Mouse (Mus musculus) spleen, adult 2 months (tissue): ENCODE results near the gene Hspa8.

Experiments used
- CTCF ChIP-seq: fragments of 200-500 bp; IDR thresholded peaks from 2 replicates; pipeline ENCODE4 v1.5.1; 2011; ENCODE audit warnings: mild to moderate bottlenecking, inconsistent platforms; ENCODE audit not compliant: insufficient read depth, insufficient read length, insufficient replicate concordance; ENCODE audit errors: extremely low read depth
- POLR2A ChIP-seq: fragments of 200-500 bp; IDR thresholded peaks from 2 replicates; pipeline ENCODE4 v1.6.1; 2011; ENCODE audit warnings: low read depth, low read length, inconsistent platforms

- no peak for TF ChIP-seq POLR2A
- TF ChIP-seq CTCF = no peak
These were observed 5.9 kb upstream of the Hspa8 start for GRCm38 (mm10) chr9:40794926-40795325.
